Mouse (Mus musculus) neural tube, embryonic 10.5 days (tissue): ENCODE measurements around the gene Ube2d1.

Experiments used
- DNase-seq: peaks from one replicate; pipeline ENCODE4 v3.0.0-alpha.2; 2017; ENCODE audit warnings: low spot score; ENCODE audit errors: extremely low spot score

Ube2d1 gene

DNA sequence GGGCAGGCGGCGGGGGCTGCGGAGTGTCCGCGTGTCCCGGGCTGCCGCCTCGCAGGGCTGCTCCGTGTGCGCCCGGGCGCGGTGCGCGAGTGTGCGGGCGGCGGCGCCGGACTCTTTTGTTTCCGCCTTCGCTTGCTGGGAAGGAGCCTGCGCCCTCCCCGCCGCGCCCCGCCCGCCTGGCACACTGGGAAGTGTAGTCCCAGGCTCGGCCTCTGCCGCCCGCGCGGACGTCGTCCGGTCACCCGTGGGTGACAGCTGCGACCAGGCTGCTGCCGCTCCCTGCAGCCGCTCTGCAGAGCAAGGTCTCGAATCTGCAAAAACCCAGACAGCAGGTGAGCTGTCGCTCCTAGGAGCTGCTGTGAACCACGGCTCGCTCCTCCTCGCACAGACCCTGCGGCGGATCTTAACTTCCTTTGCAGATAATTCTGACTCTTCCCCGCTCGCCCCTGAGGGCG, at the start of gene Ube2d1:
Ube2d1 (minus strand) TSS at position 137 of the 455 bp plus-strand sequence.
- DNase-seq: peak; percentile 88

DNA sequence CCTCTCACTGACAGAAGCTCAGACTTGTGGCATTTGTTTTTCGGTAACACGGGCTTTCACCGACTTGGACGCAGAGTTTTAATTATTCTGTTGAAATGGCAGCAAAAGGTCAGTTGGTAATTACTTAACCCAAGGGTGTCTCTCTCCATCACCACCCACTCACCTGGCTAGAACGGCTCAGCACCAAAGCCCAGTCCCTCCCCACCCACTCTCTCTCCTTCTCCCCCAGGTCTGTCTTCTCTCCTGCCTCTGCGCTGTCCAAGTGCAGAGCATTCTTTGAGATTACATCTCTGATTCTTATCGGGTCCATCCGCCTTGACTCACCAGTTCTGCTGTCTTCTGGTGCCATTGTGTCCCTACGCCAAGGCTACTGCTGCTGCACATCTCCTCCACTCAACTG, 47.8 kb upstream of the Ube2d1 start:
- DNase-seq: no peak

DNA sequence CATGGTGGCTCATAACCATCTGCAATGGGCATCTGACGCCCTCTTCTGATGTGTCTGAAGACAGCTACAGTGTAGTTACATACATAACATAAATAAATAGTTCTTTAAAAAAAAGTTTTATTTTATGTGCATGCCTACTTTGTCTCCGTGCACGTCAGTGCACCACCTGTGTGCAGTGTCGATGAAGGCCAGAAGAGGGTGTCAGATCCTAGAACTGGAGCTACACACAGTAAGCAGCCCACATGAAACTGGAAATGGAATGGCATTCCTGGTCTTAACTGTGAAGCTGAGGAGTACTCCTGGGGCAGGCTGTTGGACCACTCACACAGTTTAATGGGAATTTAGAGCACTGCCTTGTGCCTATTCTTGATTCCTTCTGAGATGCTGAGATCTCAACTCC, 47.3 kb upstream of the Ube2d1 start:
- DNase-seq: no peak

DNA sequence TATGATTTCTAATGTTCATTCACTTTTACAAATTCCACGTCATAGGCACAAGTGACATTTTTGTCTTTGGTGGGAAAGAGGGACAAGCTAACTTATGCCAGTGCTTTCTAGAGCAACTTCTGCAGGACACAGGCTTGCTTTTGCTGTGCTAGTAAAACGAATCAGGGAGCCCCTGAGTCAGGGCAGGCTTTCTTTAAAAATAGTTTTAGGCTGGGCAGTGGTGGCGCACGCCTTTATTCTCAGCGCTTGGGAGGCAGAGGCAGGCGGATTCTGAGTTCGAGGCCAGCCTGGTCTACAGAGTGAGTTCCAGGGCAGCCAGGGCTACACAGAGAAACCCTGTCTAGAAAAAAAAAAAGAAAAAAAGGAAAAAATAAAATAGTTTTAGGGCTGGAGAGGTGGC, 46.8 kb upstream of the Ube2d1 start:
- no peak for DNase-seq

DNA sequence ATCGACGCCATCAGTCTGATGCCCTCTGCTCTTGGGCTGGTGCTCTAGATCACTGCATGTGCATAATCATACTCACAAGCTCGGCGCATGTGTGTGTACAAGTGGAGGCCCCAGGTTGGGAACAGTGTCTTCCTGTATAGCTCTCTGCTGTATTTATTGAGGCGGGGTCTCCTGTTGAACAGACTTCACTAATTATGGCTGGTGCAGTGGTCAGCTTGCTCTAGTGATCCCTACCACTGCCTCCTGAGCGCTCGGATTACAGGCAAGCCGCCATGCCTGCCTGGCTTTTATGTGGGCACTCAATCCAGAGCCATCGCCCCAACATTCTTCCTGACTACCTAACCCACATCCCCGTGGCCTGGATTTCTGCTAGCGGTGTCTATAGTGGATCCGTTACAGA, 45.0 kb upstream of the Ube2d1 start:
- no peak for DNase-seq

DNA sequence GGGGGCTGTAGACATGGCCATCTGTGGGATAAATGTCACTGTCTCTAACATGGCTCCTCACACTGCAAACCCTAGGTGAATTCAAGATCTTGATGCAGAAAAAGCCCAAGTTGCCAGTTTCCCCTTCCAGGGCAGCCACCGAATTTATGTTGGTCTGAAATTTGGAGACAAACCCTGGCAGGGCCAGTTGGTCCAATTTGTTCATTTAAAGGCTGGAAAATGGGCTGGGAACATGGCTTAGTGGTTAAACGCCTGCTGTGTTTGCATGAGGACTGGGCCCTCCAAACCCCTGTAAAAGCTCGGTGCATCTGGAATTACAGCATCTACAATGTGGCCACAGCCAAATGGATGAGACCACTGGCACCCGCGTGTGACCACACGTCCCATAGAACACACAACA, 44.2 kb upstream of the Ube2d1 start:
- DNase-seq: no peak

DNA sequence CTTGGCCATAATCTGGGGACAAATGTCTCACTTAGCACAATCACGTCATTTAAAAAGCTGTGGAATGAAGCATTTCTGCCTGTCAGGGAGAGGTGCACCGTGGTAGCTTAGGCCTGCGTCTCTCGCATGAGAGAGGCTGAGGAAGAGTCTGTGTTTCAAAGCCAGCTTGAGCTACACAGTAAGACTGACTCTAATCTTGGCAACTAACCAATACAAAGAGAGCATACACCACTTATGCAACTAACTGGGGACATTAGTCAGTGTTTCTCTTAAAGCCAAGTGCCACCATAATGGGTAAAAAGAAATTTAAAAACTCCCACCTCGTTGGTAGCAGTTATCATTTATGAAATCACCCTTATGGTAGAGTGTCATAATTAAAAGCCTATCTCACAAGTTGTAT, 43.8 kb upstream of the Ube2d1 start:
- DNase-seq: no peak

DNA sequence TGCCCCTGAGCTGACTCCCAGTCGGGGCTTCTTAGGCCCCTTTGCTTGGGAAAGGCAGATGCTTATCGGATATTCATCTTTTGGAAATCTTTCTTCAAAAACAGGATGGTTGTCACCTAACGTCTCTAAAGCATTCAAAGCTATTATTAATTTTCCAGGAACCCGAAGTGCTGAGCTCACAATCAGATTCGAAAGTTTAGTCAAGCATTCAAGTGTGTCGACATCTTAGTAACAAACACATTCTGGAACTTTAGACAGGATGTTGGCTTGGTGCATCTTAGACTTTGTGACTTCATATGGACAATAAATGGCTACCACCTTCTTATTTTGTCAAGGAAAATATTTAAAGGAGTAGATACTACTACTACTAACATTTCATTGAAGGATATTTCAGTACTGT, 43.3 kb upstream of the Ube2d1 start:
- DNase-seq: no peak

DNA sequence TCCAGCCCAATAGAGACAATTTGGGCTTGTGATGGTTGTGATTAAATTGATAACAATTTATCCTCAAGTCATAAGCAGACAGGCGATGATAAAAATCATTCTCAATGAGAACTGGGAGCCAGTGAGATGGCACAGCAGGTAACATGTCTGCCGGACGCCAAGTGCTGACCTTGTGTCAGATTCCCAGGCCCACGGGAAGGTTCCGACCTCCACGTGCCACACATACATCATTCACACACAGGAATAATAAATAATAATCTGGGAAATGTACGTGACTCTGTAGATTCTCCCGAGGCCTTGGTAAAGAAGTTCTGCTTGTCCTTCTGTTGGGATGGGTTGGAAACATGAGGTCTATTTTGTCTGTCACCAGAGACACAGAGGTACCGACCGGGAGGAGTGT, 42.3 kb upstream of the Ube2d1 start:
- no peak for DNase-seq

DNA sequence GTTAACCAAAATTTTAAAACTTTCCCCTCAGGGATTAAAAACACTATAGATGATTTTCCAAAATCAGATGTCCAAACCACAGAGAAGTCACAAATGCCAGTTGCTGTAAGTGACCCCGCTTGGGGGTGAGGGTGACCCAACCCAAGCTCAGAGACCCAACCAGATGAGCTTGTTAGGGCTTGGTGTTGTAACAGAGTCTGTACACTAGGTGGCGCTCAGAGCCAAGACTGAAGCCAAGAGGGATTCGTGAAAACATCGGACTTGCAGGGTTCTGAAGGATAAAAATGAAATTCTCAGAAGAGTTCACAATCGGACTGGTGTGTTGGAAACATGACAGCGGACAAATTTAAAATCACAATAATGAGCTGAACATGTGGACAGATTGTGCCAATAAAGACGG, 41.7 kb upstream of the Ube2d1 start:
- peak; percentile 73 for DNase-seq

DNA sequence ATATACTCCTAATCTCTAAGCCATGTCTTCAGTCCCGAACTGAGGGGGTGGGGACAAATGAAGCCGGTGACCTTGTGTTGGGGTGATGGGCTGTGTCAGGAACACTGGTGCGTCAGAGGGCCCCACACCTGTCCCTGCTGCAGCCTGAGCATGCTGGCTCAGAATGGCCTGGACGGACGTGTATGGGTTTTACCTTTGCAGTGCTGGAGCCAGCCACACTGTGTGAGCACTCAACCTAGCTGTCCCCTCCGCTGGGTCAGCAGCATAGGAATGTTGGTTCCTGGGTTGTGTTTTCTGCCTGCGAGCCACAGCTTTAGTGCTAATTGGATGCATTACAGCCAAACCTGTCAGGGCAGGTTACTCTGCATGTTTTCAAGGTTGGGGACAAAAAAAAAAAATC, 41.1 kb upstream of the Ube2d1 start:
- peak; percentile 11 for DNase-seq

DNA sequence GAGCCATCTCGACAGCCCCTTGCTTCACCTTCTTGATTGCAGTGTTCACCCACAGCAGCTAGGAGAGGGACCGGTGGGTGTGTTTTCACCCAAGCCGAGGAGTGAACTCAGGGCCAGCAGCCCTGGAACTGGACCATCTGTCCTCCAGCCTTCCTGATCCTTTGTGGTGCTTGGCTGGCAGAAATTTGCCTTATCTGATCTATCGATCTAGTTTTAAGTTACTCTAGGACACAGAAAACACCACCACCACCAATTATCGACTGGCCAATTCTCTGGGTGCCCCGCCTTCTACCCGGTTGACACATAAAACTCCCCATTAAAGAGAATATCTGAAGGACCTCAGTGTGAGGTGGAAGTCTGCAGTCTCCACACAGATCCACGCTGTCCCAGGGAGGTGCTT, 38.6 kb upstream of the Ube2d1 start:
- peak; percentile 11 for DNase-seq

DNA sequence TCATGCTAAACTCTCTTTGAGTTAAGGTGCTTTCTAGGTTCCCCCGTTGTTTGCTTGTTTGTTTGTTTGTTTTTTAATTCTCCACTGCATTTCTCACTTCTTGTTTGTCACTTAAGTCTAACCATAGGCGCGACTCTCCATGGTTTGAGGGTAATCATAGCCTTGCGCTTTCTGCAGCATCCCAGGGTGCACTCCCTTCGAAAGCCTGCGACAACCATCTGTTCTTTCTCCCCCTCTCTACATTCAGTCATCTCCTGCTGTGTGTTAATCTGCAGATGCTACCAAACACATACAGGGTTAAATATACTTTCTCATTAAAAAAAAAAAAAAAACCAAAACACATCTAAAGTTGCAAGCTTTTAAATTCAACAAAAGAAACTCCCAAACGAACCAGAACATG, 31.4 kb upstream of the Ube2d1 start:
- no peak for DNase-seq

DNA sequence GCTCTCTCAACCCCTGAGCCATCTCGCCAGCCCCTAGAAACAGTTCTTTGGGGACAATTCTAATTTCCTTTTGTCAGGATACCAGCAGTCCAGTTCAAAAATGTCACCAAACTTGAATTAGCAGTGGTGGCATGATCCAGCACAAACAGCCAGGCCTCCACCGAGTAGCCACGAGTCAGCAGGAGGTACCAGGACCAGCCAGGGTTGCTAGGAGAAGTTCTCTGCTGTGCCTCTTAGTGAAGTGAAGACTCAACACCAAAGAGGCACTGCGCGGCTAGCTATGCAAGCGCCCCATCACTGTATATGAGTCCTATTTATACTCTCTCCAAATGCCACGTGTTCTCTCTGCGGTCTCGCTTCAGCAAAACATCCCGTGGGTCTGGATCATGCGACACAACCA, 31.0 kb upstream of the Ube2d1 start:
- DNase-seq: no peak

DNA sequence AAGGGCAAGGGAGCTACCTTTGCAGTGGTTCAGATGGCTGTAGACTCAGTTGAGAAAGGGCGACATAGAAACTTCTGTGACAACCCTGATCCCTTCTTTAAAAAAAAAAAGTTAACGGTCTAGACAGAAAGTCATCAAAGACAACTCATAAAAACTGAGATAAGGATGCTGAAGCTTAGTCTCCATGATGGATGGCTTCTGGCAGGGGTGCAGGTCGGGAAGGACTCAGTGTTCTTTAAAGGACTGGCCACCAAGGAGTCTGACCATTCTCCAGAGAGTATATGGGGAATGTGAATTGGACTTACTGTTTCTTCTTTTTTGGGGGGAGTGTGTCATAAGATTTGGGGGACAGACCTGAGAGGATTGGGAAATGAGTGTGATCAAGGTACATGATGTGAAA, 29.5 kb upstream of the Ube2d1 start:
- no peak for DNase-seq

DNA sequence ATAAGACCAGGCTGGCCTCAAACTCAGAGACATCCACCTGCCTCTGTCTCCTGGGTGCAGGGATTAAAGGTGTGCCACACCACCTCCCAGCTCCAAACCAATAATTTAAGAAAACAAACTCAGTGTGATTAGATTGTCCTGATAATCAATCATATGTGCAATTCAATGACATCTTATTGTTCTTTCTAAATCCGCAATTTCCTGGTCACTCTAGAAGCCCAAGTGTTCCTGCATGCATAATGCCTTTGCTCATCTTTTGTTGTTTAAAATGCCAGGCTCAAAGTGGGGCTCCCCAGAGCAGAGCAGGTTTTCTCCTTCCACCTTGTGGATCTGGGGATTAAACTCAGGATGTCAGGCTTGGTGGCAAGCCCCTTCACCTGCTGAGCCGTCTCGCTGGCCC, 25.2 kb upstream of the Ube2d1 start:
- DNase-seq: no peak

DNA sequence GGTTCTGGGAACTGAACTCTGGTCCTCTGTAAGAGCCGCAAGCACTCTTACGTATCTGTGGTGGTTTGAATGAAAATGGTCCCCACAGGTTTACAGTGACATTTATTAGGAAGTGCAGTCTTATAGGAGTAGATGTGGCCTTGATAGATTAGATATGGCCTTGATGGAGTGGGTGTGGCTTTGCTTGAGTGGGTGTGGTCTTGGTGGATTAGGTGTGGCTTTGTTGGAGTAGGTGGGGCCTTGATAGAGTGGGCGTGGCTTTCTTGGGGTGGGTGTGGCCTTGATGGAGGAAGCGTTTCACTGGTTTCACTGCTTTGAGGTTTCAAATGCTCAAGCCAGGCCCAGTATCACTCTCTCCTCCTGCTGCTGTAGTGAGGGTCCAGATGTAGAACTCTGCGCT, 23.1 kb upstream of the Ube2d1 start:
- DNase-seq: no peak

DNA sequence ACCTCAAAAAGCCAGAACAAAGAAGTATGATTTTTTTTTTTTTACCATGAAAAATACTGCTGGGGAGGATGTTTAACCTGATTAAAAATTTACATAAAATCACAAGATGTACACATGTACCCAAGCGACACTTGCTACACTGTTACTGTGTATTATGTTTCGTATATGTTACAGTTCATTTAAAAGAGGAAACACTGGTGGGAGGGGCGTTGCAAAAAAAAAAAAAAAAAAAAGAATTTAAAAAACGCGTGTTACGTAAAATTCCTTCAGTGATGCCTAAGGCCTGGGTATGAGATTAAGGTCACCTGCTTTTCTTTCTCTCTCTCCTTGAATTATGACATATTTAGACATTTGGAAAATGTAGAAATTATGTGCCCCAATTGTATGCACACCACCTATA, 21.7 kb upstream of the Ube2d1 start:
- DNase-seq: no peak

DNA sequence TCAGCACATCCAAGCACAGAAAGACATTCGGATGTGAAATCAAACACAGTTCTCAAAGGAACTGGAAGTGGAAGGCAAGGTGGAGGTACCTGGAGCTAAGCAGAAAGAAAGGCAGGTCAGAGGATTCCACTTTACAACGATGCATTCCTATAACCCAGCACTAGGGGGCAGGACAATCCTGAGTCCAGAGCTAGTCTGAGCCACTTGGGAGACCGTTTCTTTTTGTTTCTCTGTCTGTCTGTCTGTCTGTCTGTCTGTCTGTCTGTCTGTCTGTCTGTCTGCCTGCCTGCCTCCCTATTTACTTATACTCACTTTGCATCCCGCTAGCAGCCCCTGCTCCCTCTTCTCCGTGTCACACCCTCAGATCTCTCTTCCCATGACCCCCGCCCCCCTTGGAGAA, 21.1 kb upstream of the Ube2d1 start:
- DNase-seq: peak; percentile 30

DNA sequence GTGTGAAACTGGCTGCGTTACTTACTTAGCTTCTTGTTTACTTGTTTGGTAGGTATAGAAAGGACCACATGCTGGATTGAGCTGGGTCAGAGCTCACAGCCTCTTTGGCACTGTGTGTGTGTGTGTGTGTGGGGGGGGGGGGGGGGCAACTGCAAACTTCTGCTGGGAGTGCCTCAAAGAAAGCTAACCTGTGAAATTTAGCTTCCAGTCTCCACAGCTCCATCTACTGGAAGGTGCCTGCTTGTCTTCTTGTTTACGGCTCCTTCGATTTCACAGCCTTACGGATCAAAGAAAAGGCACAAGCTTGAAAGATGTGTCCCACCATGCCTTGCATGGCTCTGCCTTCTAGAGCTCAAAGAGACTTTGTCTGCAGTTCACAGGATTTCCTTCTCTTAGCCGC, 17.4 kb upstream of the Ube2d1 start:
- no peak for DNase-seq

DNA sequence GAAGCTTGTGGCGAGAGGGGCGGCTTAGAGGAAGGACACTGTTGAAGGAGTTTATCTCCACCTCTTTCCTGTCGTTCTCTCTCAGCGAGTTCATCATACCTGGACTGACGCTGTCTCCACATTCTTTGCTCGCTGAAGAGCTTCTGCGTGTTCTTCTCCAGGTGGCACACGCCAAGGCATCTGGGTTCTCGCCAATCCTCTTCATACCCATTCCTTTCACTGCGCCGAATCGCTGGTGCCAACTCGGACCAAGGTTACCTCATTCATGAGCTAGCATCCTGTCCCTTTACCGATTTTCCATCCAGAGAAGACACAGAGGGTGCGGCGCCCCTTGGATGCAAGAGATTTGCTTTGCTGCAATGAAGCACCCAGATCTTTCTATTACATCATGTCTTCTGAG, 15.1 kb upstream of the Ube2d1 start:
- no peak for DNase-seq

DNA sequence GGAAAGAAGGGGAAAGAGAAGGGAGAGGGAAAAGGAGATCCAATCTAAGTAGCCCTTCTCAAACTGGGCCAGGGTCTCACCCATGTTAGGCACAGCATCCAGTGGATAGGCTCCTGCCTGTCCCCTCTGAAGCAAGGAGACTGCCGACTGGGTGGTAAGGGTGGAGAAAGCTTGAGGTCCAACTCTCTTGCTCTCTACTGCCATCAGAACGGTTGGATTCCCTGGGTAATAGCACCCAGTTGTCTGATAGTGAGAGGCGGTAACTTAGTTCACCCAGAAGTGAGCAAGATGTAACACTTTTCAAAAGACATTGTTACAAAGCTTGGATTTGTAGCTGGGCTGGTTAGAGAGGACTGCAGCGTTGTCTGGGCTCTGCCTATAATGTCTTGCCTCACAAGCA, 8.2 kb upstream of the Ube2d1 start:
- DNase-seq: no peak

DNA sequence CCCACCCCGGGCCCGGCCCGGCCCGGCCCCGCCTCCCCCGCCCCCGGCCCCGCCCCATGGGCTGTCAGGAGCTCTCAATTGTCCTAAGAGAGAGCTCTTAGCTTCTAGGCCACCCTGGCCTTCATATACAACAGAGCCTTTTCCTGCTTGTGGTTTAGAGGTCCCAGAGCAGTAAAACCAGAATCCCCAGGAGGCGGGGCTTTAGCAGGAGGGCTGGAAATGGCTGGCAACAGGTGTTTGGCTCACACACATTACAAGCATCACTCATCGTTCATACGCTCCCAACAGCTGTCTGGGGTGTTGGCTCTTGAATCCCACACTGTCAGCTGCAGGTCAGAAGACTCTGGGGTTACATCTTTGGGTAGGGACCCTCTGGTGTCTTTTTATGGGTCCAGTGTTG, 7.2 kb upstream of the Ube2d1 start:
- DNase-seq: peak; percentile 17

DNA sequence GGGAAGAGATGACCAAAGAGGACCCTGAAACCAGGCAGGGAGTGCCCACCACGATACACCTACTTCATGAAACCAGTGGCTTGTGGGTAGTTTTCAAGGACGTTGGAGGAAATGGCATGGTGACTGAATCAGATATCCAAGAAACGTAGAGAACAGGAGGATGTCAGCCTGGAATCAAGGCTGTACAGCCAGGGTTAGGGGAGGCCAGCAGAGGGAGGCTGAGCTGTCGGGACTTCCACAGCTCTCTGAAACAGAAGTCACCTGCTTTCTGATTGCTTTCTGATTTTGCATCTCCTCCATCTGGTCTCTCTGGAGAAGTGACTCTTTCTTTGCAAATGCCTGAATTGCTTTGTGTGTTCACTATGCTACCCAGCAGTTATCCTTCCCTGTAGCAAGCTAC, 6.7 kb upstream of the Ube2d1 start:
- DNase-seq: no peak
